Mouse (Mus musculus) frontal cortex, adult (tissue): ENCODE measurements around the gene Apoe.

Experiments used
- ATAC-seq: cut with Nextera tagmentation; 2 replicates; pipeline ENCODE4 v1.9.2; 2017; ENCODE audit warnings: mild to moderate bottlenecking, moderate library complexity, mixed read lengths; ENCODE audit not compliant: low TSS enrichment

Apoe gene

GRCm38 (mm10) chr7:19664955-19665841, 33.8 kb downstream of the Apoe start, which contains the start of gene Clptm1:
Clptm1 (minus strand) TSS chr7:19665033.
- peak; percentile 46 for ATAC-seq

DNA sequence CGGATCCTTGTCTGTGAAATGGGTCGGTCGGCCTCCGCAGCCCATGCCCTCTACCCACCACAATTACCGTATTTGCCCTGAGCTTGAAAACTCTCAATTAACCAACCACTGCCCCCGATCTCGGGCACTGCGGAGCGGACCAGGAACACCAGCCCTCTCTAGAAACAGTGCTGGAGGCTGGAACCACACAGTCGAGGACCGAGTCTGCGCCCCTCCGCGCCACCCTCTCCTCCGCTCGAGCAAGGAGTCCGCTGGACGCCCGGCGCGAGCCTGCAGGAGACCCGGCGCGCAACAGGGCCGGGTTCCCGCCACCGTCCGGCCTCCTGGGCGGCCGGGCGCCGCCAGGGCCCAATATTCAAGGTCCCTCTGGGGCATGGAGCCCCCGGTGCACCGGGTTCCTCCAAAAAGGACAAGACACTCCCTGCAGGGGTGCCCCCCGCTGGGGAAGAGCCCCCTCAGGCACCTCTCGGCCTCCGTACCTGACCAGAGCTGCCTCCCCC, 34.5 kb downstream of the Apoe start:
- ATAC-seq: peak; percentile 17

DNA sequence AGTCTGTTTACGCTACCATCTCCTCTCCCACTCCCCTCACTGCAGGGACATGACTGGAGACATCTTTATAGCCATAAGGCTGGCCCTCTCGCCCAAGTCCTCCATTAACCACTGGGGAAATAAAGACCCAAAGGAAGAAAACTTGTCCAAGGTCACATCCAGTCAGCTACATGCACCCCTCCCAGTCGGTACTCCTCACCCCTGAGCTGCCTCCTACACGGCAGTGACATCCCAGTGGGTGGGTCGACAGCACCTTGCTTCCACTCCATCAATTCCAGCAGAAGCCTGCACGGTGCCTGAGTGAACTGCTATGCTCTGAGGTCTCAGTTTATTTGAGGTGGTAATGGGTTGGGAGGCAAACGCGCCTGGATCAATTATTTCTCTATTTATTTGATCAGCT, 35.0 kb downstream of the Apoe start:
- no peak for ATAC-seq

DNA sequence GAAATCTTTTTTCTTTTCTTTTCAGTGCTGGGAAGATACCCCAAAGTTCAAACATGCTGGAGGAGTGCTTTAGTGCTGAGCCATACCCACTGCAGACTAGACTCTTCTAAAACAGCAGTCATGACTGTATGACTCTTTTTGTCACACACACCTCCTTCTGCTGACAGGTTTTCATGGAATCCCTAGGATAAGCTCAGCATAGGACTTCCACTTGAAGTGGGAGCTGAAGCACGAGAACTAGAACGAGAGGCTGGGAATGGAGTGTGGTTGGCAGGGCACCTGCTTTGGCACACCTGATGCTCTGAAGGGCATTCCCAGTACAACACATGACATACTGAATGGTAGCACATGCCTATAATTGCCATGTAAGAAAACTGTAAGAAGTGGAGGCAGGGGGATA, 46.4 kb downstream of the Apoe start:
- no peak for ATAC-seq

DNA sequence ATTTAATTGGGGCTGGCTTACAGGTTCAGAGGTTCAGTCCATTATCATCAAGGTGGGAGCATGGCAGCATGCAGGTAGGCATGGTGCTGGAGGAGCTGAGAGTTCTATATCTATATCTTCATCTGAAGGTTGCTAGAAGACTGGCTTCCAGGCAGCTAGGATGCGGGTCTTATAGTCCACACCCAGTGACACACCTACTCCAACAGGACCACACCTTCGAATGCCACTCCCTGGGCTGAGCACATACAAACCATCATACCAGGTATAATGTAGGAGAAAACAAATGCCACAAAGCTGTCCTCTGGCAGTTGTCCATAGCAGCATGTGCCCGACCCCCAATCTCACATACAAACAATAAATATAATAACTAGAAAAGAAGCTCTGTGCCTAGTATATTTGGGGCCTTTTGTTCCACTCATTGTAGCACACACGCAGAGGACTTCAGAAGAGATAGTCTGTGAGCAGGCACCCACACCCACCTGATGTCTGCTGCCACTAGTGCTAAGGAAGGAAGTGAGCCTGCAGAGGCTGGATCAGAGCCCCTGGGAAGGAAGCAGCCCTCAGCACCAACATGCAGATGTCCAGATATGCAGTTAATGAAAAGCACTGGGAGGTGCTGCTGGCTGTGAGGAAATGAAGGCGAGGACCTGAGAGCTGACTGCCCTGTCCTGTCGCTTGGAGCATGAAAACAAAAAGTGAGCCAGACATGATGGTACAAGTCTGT, 47.8 kb downstream of the Apoe start:
- no peak for ATAC-seq
